Mouse (Mus musculus): ENCODE measurements around the gene Anp32e. TPM values are rescaled to one million over a fixed set of nuclear protein-coding genes. Genes with fewer than 3 reads are reported as not detected.

Anp32e gene
- polyA plus RNA-seq (2012), result 32.3 and 36.6 TPM in 2 replicates

GRCm38 (mm10) chr3:95928658-95929503, at the start of gene Anp32e:
Anp32e (plus strand) TSS chr3:95929246.
- Histone ChIP-seq H3K4me3 (replicated peaks) (peak within 1 kb of the TSS; percentile 97), H3K4me1 (ENCODE audit: control insufficient read depth) (peaks cover 34% of the 10 kb centered on the region), H3K36me3 (ENCODE audit: control insufficient read depth) (peaks cover 24% of the 10 kb centered on the region), H3K27me3 (ENCODE audit: control insufficient read depth) (no peaks in the 10 kb centered on the region), H3K9me3 (ENCODE audit: control insufficient read depth, low read length) (no peaks in the 10 kb centered on the region)
- TF ChIP-seq GATA1 (IDR thresholded peaks at IDR 0.05; ENCODE audit: low read length) (no peak), TAL1 (IDR thresholded peaks at IDR 0.05; ENCODE audit: low read length) (no peak)

- TF ChIP-seq GATA1 (IDR thresholded peaks at IDR 0.05; ENCODE audit: low read length) (no peak), TAL1 (IDR thresholded peaks at IDR 0.05; ENCODE audit: low read length) (no peak)
- peaks cover 9% of the 10 kb centered on the region for H3K9me3 ChIP-seq (ENCODE audit: control insufficient read depth, low read length)
- peak within 1 kb of the TSS; percentile 63 for H3K4me3 ChIP-seq (replicated peaks)
Observed at GRCm38 (mm10) chr3:95881979-95882815, 46.8 kb upstream of the Anp32e start, which contains the start of gene Ciart. Ciart (minus strand) TSS chr3:95882251.

GRCm38 (mm10) chr3:95882816-95883425, 46.1 kb upstream of the Anp32e start:
- Histone ChIP-seq H3K27me3 (ENCODE audit: control insufficient read depth) (peaks cover 55% of the 10 kb centered on the region), H3K4me3 (replicated peaks) (peak overlapping the region; percentile 63), H3K9me3 (ENCODE audit: control insufficient read depth, low read length) (peaks cover 9% of the 10 kb centered on the region), H3K4me1 (ENCODE audit: control insufficient read depth) (peaks cover 17% of the 10 kb centered on the region), H3K36me3 (ENCODE audit: control insufficient read depth) (no peaks in the 10 kb centered on the region)
- no peak for TF ChIP-seq GATA1 (IDR thresholded peaks at IDR 0.05; ENCODE audit: low read length)
- no peak for TF ChIP-seq TAL1 (IDR thresholded peaks at IDR 0.05; ENCODE audit: low read length)

More at GRCm38 (mm10) chr3:95881979-95882815, 46.8 kb upstream of the Anp32e start, which contains the start of gene Ciart:
- Histone ChIP-seq H3K36me3 (ENCODE audit: control insufficient read depth) (no peaks in the 10 kb centered on the region; the same call in 1 of the 2 replicates), H3K4me1 (ENCODE audit: control insufficient read depth) (peaks cover 17% of the 10 kb centered on the region), H3K27me3 (ENCODE audit: control insufficient read depth) (peaks cover 52% of the 10 kb centered on the region)

GRCm38 (mm10) chr3:95884400-95884799, 44.6 kb upstream of the Anp32e start:
- Histone ChIP-seq H3K36me3 (ENCODE audit: control insufficient read depth) (no peaks in the 10 kb centered on the region), H3K4me1 (ENCODE audit: control insufficient read depth) (peaks cover 15% of the 10 kb centered on the region), H3K4me3 (replicated peaks) (no peak overlapping the region), H3K27me3 (ENCODE audit: control insufficient read depth) (peaks cover 56% of the 10 kb centered on the region), H3K9me3 (ENCODE audit: control insufficient read depth, low read length) (peaks cover 9% of the 10 kb centered on the region)
- TF ChIP-seq GATA1 (IDR thresholded peaks at IDR 0.05; ENCODE audit: low read length) (no peak), TAL1 (IDR thresholded peaks at IDR 0.05; ENCODE audit: low read length) (no peak)

- Histone ChIP-seq H3K9me3 (ENCODE audit: control insufficient read depth, low read length) (peaks cover 2% of the 10 kb centered on the region), H3K27me3 (ENCODE audit: control insufficient read depth) (peaks cover 51% of the 10 kb centered on the region), H3K4me3 (replicated peaks) (no peak overlapping the region), H3K4me1 (ENCODE audit: control insufficient read depth) (peaks cover 20% of the 10 kb centered on the region), H3K36me3 (ENCODE audit: control insufficient read depth) (no peaks in the 10 kb centered on the region)
- TF ChIP-seq TAL1 (IDR thresholded peaks at IDR 0.05; ENCODE audit: low read length), result no peak
- TF ChIP-seq GATA1 (IDR thresholded peaks at IDR 0.05; ENCODE audit: low read length), result no peak
Observed at GRCm38 (mm10) chr3:95887596-95887995, 41.5 kb upstream of the Anp32e start.

- H3K4me1 ChIP-seq (ENCODE audit: control insufficient read depth), result peaks cover 29% of the 10 kb centered on the region
- peaks cover 34% of the 10 kb centered on the region for H3K27me3 ChIP-seq (ENCODE audit: control insufficient read depth)
- no peak for TF ChIP-seq TAL1 (IDR thresholded peaks at IDR 0.05; ENCODE audit: low read length)
- TF ChIP-seq GATA1 (IDR thresholded peaks at IDR 0.05; ENCODE audit: low read length), result no peak
Observed at GRCm38 (mm10) chr3:95889664-95890063, 39.4 kb upstream of the Anp32e start.

GRCm38 (mm10) chr3:95891211-95892065, 37.6 kb upstream of the Anp32e start, which contains the start of gene BC028528:
BC028528 (minus strand) TSS chr3:95892005.
- Histone ChIP-seq H3K4me1 (ENCODE audit: control insufficient read depth) (peaks cover 40% of the 10 kb centered on the region), H3K36me3 (ENCODE audit: control insufficient read depth) (peaks cover 8% of the 10 kb centered on the region), H3K9me3 (ENCODE audit: control insufficient read depth, low read length) (no peaks in the 10 kb centered on the region), H3K4me3 (replicated peaks) (no peak within 1 kb of the TSS), H3K27me3 (ENCODE audit: control insufficient read depth) (peaks cover 25% of the 10 kb centered on the region)
- TF ChIP-seq GATA1 (IDR thresholded peaks at IDR 0.05; ENCODE audit: low read length), result no peak
- TF ChIP-seq TAL1 (IDR thresholded peaks at IDR 0.05; ENCODE audit: low read length), result no peak

More at GRCm38 (mm10) chr3:95889664-95890063, 39.4 kb upstream of the Anp32e start:
- no peak overlapping the region for H3K4me3 ChIP-seq (replicated peaks)
- no peaks in the 10 kb centered on the region for H3K9me3 ChIP-seq (ENCODE audit: control insufficient read depth, low read length)
- H3K36me3 ChIP-seq (ENCODE audit: control insufficient read depth), result no peaks in the 10 kb centered on the region
